Mouse (Mus musculus): Measurements from ENCODE around the gene Krt9. TPM values are rescaled to one million over a fixed set of nuclear protein-coding genes. Genes with fewer than 3 reads are reported as not detected.

The Krt9 gene
- not detected for polyA plus RNA-seq (2017; shearing (Covaris generic))

DNA sequence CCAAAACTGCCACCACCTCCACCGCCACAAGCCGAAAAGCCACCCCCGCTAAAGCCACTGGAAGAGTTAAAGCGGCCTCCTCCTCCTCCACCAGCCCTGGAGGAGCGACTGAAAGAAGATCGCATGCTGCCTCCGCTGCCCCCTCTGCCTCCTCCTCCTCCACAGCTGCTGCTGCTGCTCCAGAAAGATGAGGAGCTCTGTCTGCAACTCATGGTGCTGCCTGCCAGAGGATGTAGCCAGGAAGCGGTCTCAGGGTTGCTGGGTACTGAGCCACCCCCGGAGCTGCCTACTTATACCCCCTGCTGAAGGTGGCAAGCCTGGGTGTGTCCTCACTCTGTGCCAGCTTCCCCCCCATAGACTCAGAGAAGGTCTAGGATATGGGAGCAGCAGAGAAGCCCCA lies at the start of gene Krt9:
Gene Krt9, minus strand, starts transcription at position 255 of the 400 bp plus-strand sequence.

DNA sequence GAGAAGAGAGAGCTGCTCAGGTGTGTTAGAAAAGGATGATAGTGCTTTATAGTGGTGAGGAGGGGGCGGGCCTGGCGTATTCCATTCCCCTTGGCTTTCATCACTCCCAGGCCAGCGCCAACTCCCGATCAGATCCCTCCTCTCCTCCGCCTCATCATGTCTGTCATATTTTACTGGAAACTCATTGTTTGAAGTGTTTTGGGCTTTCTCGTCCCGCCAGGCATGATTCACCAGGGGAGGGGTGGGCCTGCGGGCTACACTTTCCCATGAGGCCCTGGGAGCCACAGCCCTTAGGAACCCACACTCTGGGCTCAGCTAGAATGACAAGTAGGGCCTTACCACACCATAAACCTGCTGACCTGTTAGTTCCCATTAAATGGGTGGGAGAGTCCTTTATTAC lies 14.5 kb upstream of the Krt9 start, which contains the start of gene Krt14:
Gene Krt14, minus strand, starts transcription at position 51 of the 400 bp plus-strand sequence.

DNA sequence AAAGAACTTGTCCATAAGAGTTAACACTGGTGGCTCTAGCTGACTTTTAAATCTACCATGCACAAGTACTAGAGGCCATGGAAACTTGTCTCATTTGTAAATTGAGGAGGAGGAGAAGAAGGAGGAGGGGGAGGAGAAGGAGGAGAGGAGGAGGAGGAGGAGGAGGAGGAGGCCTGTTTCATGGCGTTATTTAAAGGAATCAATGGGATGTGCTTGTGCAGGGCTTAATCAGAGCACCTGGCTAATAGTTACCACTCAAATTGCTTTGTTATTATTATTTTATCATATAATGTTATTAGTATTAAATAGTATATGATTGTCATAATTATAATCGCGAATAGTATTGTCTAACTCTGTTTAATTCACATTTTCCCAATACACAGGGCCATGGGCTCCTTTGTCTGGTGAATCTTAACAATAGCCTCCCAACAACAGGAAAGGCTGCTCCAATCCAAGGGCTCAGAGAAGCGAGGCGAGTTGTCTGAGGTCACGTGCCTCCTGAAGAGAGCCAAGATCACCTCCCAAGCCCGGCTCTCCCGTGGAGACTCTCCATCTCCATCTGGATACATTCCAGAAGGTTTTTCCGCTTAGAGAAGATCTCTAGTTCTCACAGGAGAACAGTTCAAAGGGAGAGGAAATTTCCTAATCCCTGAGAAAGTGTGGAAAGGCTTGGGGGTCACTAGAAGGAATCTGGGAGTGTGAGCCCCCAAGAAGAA lies 44.3 kb downstream of the Krt9 start, which contains the start of gene Krt19:
Gene Krt19, minus strand, starts transcription at position 51 of the 716 bp plus-strand sequence.

Other genes starting within 250 kb of the Krt9 start
- not detected for gene Krtap9-5, start 244.8 kb downstream of the Krt9 start, polyA plus RNA-seq (2017; shearing (Covaris generic))
- not detected for gene Krtap29-1, start 214.2 kb downstream of the Krt9 start, polyA plus RNA-seq (2017; shearing (Covaris generic))
- not detected for gene Krtap16-1, start 206.6 kb downstream of the Krt9 start, polyA plus RNA-seq (2017; shearing (Covaris generic))
- gene Krtap17-1, start 199.3 kb downstream of the Krt9 start, polyA plus RNA-seq (2017; shearing (Covaris generic)): not detected
- not detected for gene Krt33a, start 177.0 kb downstream of the Krt9 start, polyA plus RNA-seq (2017; shearing (Covaris generic))
- gene Krt33b, start 163.4 kb downstream of the Krt9 start, polyA plus RNA-seq (2017; shearing (Covaris generic)): not detected
- gene Krt34, start 151.7 kb downstream of the Krt9 start, polyA plus RNA-seq (2017; shearing (Covaris generic)): not detected
- gene Krt31, start 142.7 kb downstream of the Krt9 start, polyA plus RNA-seq (2017; shearing (Covaris generic)): not detected
- not detected for gene Krt32, start 105.0 kb downstream of the Krt9 start, polyA plus RNA-seq (2017; shearing (Covaris generic))
- gene Krt35, start 97.0 kb downstream of the Krt9 start, polyA plus RNA-seq (2017; shearing (Covaris generic)): not detected
- gene Krt36, start 87.6 kb downstream of the Krt9 start, polyA plus RNA-seq (2017; shearing (Covaris generic)): not detected
- not detected for gene Krt13, start 71.7 kb downstream of the Krt9 start, polyA plus RNA-seq (2017; shearing (Covaris generic))
- gene Krt15, start 57.3 kb downstream of the Krt9 start, polyA plus RNA-seq (2017; shearing (Covaris generic)): not detected
- not detected for gene Krt19, start 44.6 kb downstream of the Krt9 start, polyA plus RNA-seq (2017; shearing (Covaris generic))
- gene Krt14, start 14.3 kb upstream of the Krt9 start, polyA plus RNA-seq (2017; shearing (Covaris generic)): not detected
- not detected for gene Krt16, start 55.7 kb upstream of the Krt9 start, polyA plus RNA-seq (2017; shearing (Covaris generic))
- 3.8 TPM for gene Krt17, start 67.8 kb upstream of the Krt9 start, polyA plus RNA-seq (2017; shearing (Covaris generic))
- gene Krt42, start 76.6 kb upstream of the Krt9 start, polyA plus RNA-seq (2017; shearing (Covaris generic)): not detected
- 3,233 TPM for gene Eif1, start 126.6 kb upstream of the Krt9 start, polyA plus RNA-seq (2017; shearing (Covaris generic))
- not detected for gene Gast, start 141.2 kb upstream of the Krt9 start, polyA plus RNA-seq (2017; shearing (Covaris generic))
- gene Hap1, start 162.9 kb upstream of the Krt9 start, polyA plus RNA-seq (2017; shearing (Covaris generic)): 2.6 TPM
- 2.5 TPM for gene Jup, start 204.5 kb upstream of the Krt9 start, polyA plus RNA-seq (2017; shearing (Covaris generic))
- gene P3h4, start 221.6 kb upstream of the Krt9 start, polyA plus RNA-seq (2017; shearing (Covaris generic)): not detected
- not detected for gene Fkbp10, start 222.5 kb upstream of the Krt9 start, polyA plus RNA-seq (2017; shearing (Covaris generic))
- 166 TPM for gene Nt5c3b, start 248.6 kb upstream of the Krt9 start, polyA plus RNA-seq (2017; shearing (Covaris generic))
- 0.45 TPM for gene Klhl10, start 248.7 kb upstream of the Krt9 start, polyA plus RNA-seq (2017; shearing (Covaris generic))